Mouse (Mus musculus) cortical plate, adult 2 months (tissue): ENCODE results near the gene Hoxc11. TPM values are rescaled to one million over a fixed set of nuclear protein-coding genes. Genes with fewer than 3 reads are reported as not detected.

Experiments
- H3K27ac ChIP-seq: fragments of 200-500 bp; 2 replicates; pipeline ENCODE4 v1.5.1; 2012; ENCODE audit warnings: low read length, control low read depth, inconsistent platforms; ENCODE audit not compliant: insufficient read depth
- H3K4me1 ChIP-seq: fragments of 200-500 bp; 2 replicates; pipeline ENCODE4 v1.6.1; 2011; ENCODE audit warnings: low read length; ENCODE audit not compliant: control insufficient read depth, insufficient read depth
- H3K4me3 ChIP-seq: fragments of 200-500 bp; 2 replicates; pipeline ENCODE4 v1.5.1; 2011; ENCODE audit warnings: mild to moderate bottlenecking, low read length, control low read depth; ENCODE audit not compliant: insufficient read depth
- CTCF ChIP-seq: fragments of 200-500 bp; IDR thresholded peaks from 2 replicates; pipeline ENCODE4 v1.5.1; 2011; ENCODE audit warnings: mild to moderate bottlenecking, control low read depth, low read length; ENCODE audit not compliant: insufficient read depth; ENCODE audit errors: extremely low read depth
- POLR2A ChIP-seq: fragments of 200-500 bp; IDR thresholded peaks from 2 replicates; pipeline ENCODE4 v1.6.1; 2011; ENCODE audit warnings: mild to moderate bottlenecking, low read length, control low read depth; ENCODE audit not compliant: insufficient read depth; ENCODE audit errors: extremely low read depth
- polyA plus RNA-seq: library from polyadenylated mRNA; depleted of rRNA; stranded (reverse); fragments of >200 nt; gene quantifications from 2 replicates; pipeline ENCODE4 v1.2.3, GENCODE M21; 2012

The Hoxc11 gene
- polyA plus RNA-seq, 1 experiment, result not detected

- H3K4me3 ChIP-seq, result no peak overlapping the region
- no peak overlapping the region for H3K27ac ChIP-seq
- no peak for TF ChIP-seq POLR2A
- TF ChIP-seq CTCF, result no peak
- no peaks in the 10 kb centered on the region for H3K4me1 ChIP-seq
Measured at GRCm38 (mm10) chr15:102975034-102975433, 20.8 kb downstream of the Hoxc11 start.

GRCm38 (mm10) chr15:102975688-102976111, 21.5 kb downstream of the Hoxc11 start:
- no peak for TF ChIP-seq CTCF
- TF ChIP-seq POLR2A, result no peak
- no peak overlapping the region for H3K27ac ChIP-seq

GRCm38 (mm10) chr15:102976171-102976570, 21.9 kb downstream of the Hoxc11 start, which contains the start of gene Hoxc9:
Gene Hoxc9, plus strand, starts transcription at chr15:102976439.
- TF ChIP-seq POLR2A (no peak), CTCF (no peak)
- no peaks in the 10 kb centered on the region for H3K4me1 ChIP-seq
- H3K4me3 ChIP-seq, result no peak within 1 kb of the TSS
- no peak within 1 kb of the TSS for H3K27ac ChIP-seq

More at GRCm38 (mm10) chr15:102975688-102976111, 21.5 kb downstream of the Hoxc11 start:
- no peak overlapping the region for H3K4me3 ChIP-seq
- no peaks in the 10 kb centered on the region for H3K4me1 ChIP-seq

GRCm38 (mm10) chr15:102976631-102977422, 22.6 kb downstream of the Hoxc11 start:
- Histone ChIP-seq H3K4me1 (no peaks in the 10 kb centered on the region), H3K27ac (no peak overlapping the region), H3K4me3 (no peak overlapping the region)
- TF ChIP-seq CTCF (no peak), POLR2A (no peak)

- no peak overlapping the region for H3K27ac ChIP-seq
Measured at GRCm38 (mm10) chr15:102977423-102977974, 23.3 kb downstream of the Hoxc11 start.

GRCm38 (mm10) chr15:102978615-102979515, 24.6 kb downstream of the Hoxc11 start:
- H3K4me1 ChIP-seq, result no peaks in the 10 kb centered on the region
- TF ChIP-seq CTCF, result no peak
- TF ChIP-seq POLR2A, result no peak
- no peak overlapping the region for H3K4me3 ChIP-seq
- no peak overlapping the region for H3K27ac ChIP-seq

More at GRCm38 (mm10) chr15:102977423-102977974, 23.3 kb downstream of the Hoxc11 start:
- no peak for TF ChIP-seq POLR2A
- no peak for TF ChIP-seq CTCF
- no peak overlapping the region for H3K4me3 ChIP-seq
- H3K4me1 ChIP-seq, result no peaks in the 10 kb centered on the region

GRCm38 (mm10) chr15:102979936-102980335, 25.7 kb downstream of the Hoxc11 start:
- TF ChIP-seq POLR2A, result no peak
- TF ChIP-seq CTCF, result no peak
- Histone ChIP-seq H3K27ac (no peak overlapping the region), H3K4me1 (no peaks in the 10 kb centered on the region), H3K4me3 (no peak overlapping the region)

- H3K27ac ChIP-seq, result no peak overlapping the region
- TF ChIP-seq POLR2A, result no peak
- TF ChIP-seq CTCF, result no peak
- no peaks in the 10 kb centered on the region for H3K4me1 ChIP-seq
- no peak overlapping the region for H3K4me3 ChIP-seq
Measured at GRCm38 (mm10) chr15:102980352-102980751, 26.1 kb downstream of the Hoxc11 start.

- Histone ChIP-seq H3K4me3 (no peak overlapping the region), H3K27ac (no peak overlapping the region), H3K4me1 (no peaks in the 10 kb centered on the region)
- TF ChIP-seq CTCF (no peak), POLR2A (no peak)
Measured at GRCm38 (mm10) chr15:102980912-102981311, 26.7 kb downstream of the Hoxc11 start.
